Mouse (Mus musculus): ENCODE results near the gene Plekho2. TPM values are rescaled to one million over a fixed set of nuclear protein-coding genes. Genes with fewer than 3 reads are reported as not detected.

Plekho2 gene
- polyA plus RNA-seq, 1 experiment from 2014 or later: 13.4 TPM

DNA sequence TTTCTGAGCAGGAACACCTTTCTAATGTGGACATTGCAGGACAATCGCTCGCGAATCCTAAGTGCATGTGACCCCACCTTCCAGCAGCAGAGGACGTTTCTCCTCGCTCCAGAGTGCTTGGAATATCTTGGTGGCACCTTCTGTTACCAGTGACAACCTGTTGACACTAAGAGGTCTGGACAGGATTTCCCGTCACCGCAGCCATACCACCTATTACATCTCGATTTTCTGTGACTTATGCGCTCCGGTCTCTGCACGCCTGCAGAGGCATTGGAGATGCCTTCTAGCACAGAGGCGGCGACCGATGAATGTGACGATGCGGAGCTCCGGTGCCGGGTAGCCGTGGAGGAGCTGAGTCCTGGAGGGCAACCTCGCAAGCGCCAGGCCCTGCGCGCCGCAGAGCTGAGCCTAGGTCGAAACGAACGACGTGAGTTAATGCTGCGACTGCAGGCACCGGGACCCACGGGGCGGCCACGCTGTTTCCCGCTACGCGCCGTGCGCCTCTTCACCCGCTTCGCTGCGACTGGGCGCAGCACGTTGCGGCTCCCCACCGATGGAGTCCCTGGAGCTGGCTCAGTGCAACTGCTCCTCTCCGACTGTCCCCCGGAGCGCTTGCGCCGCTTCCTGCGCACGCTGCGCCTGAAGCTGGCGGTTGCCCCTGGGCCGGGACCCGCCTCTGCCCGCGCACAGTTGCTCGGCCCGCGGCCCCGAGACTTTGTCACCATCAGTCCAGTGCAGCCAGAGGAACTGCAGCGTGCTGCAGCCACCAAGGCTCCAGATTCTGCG lies 7.9 kb upstream of the Plekho2 start:
- no peaks in the 10 kb centered on the region for H3K9me3 ChIP-seq (replicated peaks; ENCODE audit: low read length)
- 0 out of 2 replicates have a peak, but pooled peaks cover 11% of the 10 kb centered on the region for H3K4me1 ChIP-seq (replicated peaks; ENCODE audit: insufficient read depth, low read length)
- H3K27me3 ChIP-seq (ENCODE audit: insufficient read depth, low read length): no peaks in the 10 kb centered on the region
- H3K4me3 ChIP-seq (replicated peaks; ENCODE audit: low read depth, low read length): peak overlapping the region; percentile 57
- WGBS: under 1% methylated on average over 64 of the region's 64 CpGs
- ATAC-seq (replicated peaks; ENCODE audit: low FRiP score, low read depth) (0 out of 2 replicates have a peak, but pooled peaks have one; percentile 20), DNase-seq (ENCODE audit: low spot score) (peak; percentile 52)
- peak overlapping the region; percentile 97 for H3K4me2 ChIP-seq (ENCODE audit: low read length)
- no peak overlapping the region for H3K27ac ChIP-seq
- H3K36me3 ChIP-seq (ENCODE audit: insufficient read depth, low read length): 0 out of 2 replicates have a peak, but pooled peaks cover 3% of the 10 kb centered on the region
- TF ChIP-seq CTCF (IDR thresholded peaks at IDR 0.05; ENCODE audit: low read depth): no peak
- H3K9ac ChIP-seq (ENCODE audit: low read depth, low read length): peak overlapping the region; percentile 57

DNA sequence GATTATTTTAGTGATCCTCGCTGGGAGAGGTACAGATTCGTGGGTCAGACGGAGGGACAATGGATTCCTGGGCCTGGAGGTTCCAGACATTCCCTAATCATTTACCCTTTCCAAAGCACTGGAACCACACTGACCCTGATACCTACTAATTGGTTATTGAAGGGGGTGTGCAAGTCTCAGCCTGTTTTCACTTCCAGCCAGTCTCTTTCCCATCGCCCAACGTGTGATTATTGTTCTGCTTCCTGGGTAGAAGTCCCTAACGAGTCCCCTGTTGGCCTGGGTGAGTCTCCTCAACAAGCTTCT lies 7.4 kb upstream of the Plekho2 start:
- H3K9me3 ChIP-seq (replicated peaks; ENCODE audit: low read length): no peaks in the 10 kb centered on the region
- ATAC-seq (replicated peaks; ENCODE audit: low FRiP score, low read depth) (peak; percentile 26; the same call in 1 of the 2 replicates), DNase-seq (ENCODE audit: low spot score) (no peak)
- H3K4me1 ChIP-seq (replicated peaks; ENCODE audit: insufficient read depth, low read length): 0 out of 2 replicates have a peak, but pooled peaks cover 11% of the 10 kb centered on the region
- 0 out of 2 replicates have a peak, but pooled peaks cover 3% of the 10 kb centered on the region for H3K36me3 ChIP-seq (ENCODE audit: insufficient read depth, low read length)
- peak overlapping the region; percentile 57; the same call in 1 of the 2 replicates for H3K9ac ChIP-seq (ENCODE audit: low read depth, low read length)
- peak overlapping the region; percentile 57 for H3K4me3 ChIP-seq (replicated peaks; ENCODE audit: low read depth, low read length)
- no peak for TF ChIP-seq CTCF (IDR thresholded peaks at IDR 0.05; ENCODE audit: low read depth)
- H3K27ac ChIP-seq: no peak overlapping the region
- H3K4me2 ChIP-seq (ENCODE audit: low read length): peak overlapping the region; percentile 97
- H3K27me3 ChIP-seq (ENCODE audit: insufficient read depth, low read length): no peaks in the 10 kb centered on the region
- WGBS: 0% methylated on average over 6 of the region's 6 CpGs

DNA sequence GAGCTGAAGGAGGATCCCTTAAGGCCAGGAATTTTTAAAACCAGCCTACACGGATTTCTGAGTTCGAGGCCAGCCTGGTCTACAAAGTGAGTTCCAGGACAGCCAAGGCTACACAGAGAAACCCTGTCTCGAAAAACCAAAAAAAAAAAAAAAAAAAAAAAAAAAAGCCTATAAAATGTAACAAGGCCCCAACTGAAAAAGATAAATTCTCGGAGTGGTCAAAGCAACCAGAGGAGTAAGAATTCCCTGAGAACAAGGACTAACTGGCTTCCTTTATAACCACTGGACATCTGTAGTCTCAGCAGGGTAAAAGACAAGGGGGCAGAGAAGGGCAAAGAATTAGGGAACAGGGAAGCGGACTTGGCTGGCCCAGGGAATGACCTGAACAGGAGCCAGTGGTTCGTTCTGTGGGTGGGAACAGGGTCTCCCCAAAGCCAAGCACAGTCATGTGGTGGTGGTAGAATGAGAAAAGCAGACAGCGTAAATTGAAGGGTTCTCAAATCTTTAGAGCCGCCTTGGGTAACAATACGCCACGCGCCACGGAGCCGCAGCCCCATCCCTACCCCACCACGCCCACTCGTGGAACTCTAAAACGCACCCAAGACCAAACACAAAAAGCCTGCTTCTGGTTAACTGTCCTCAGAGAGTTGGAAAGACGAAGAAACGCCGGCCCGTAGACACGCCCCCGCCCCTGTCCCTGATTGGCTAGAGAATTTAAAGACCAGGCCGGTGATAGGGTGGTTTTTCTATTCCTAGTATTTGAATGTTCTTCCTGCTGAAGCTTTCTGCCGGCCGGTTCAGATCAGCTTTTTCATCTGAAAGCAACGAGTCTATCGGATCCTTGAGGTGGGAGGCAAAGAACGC lies 6.8 kb upstream of the Plekho2 start, which contains the start of gene Pif1:
Gene Pif1 (plus strand): TSS at position 755 of the 864 bp plus-strand sequence.
- Histone ChIP-seq H3K9me3 (replicated peaks; ENCODE audit: low read length) (no peaks in the 10 kb centered on the region), H3K27me3 (ENCODE audit: insufficient read depth, low read length) (no peaks in the 10 kb centered on the region), H3K4me3 (replicated peaks; ENCODE audit: low read depth, low read length) (peak within 1 kb of the TSS; percentile 57), H3K9ac (ENCODE audit: low read depth, low read length) (peak within 1 kb of the TSS; percentile 57), H3K27ac (peak within 1 kb of the TSS; percentile 36; the same call in 1 of the 2 replicates), H3K36me3 (ENCODE audit: insufficient read depth, low read length) (0 out of 2 replicates have a peak, but pooled peaks cover 3% of the 10 kb centered on the region), H3K4me1 (replicated peaks; ENCODE audit: insufficient read depth, low read length) (0 out of 2 replicates have a peak, but pooled peaks cover 11% of the 10 kb centered on the region), H3K4me2 (ENCODE audit: low read length) (peak within 1 kb of the TSS; percentile 97)
- peak; percentile 65 for ATAC-seq (replicated peaks; ENCODE audit: low FRiP score, low read depth)
- peak; percentile 98 for DNase-seq (ENCODE audit: low spot score)
- 9% methylated on average over 28 of the region's 28 CpGs for WGBS
- no peak for TF ChIP-seq CTCF (IDR thresholded peaks at IDR 0.05; ENCODE audit: low read depth)

DNA sequence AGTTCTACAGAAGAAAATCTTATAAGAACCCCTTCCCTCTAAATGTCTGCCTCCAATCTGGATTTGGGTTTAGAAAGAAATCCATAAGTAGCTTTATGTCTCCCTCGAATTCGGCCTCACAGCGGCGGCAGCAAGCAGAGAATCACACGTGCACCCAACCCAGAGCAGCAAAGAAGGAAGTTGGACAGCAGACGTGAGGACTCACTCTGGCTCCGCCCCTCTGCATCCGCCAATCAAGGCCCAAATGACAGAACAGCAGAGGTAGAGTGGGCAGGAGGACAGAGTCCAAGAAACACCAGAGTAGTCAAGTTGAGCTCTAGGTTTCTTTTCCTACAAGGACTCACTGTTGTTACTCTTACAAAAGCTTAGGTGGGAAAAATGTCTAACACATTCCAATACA lies 3.2 kb upstream of the Plekho2 start:
- Histone ChIP-seq H3K4me1 (replicated peaks; ENCODE audit: insufficient read depth, low read length) (peaks cover 4% of the 10 kb centered on the region; the same call in 1 of the 2 replicates), H3K27me3 (ENCODE audit: insufficient read depth, low read length) (no peaks in the 10 kb centered on the region), H3K4me2 (ENCODE audit: low read length) (no peak overlapping the region), H3K4me3 (replicated peaks; ENCODE audit: low read depth, low read length) (no peak overlapping the region), H3K9me3 (replicated peaks; ENCODE audit: low read length) (no peaks in the 10 kb centered on the region), H3K9ac (ENCODE audit: low read depth, low read length) (no peak overlapping the region), H3K36me3 (ENCODE audit: insufficient read depth, low read length) (no peaks in the 10 kb centered on the region), H3K27ac (no peak overlapping the region)
- ATAC-seq (replicated peaks; ENCODE audit: low FRiP score, low read depth): no peak
- 21% methylated on average over 8 of the region's 8 CpGs for WGBS
- peak; percentile 62 for DNase-seq (ENCODE audit: low spot score)
- TF ChIP-seq CTCF (IDR thresholded peaks at IDR 0.05; ENCODE audit: low read depth): no peak

DNA sequence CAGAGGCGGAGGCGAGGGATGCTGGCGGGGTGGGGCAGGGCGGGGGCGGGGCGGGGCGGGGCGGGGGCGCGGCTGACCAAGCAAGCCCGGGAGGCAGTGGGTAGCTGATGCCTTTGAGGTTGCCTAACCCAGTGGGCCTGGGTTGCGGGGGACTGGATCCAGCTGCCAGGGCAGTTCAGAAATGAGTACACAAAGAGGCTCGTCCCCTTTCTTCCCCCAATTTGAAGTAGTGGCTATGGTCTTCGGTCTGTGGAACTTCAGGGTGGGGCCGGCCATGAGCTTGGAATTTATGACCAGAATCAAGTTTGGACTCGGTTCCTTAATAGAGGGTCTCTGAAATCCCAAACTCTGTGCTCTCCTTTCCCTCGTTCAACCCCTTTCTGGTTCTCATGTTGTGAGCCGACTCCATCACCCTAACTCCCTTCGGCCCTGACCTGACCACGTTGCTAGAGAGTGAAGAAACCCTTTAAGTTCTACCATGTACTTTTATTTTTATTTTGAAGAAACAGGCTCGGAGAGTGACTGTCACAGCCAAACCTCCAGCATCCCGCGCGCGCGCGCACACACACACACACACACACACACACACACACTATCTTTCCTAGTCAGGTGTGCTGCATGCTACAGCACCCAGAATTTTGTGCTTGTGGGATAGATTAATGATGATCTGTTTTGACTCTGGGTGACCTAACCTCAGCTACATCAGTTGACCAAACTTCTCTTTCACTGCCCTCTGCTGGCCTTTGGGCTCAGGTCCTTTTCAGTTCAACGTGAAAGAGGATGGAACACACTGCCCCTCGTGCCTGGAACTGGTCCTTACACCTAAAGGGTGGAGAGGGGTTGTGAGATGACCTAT lies 789 bp upstream of the Plekho2 start:
- no peaks in the 10 kb centered on the region for H3K9me3 ChIP-seq (replicated peaks; ENCODE audit: low read length)
- no peaks in the 10 kb centered on the region for H3K36me3 ChIP-seq (ENCODE audit: insufficient read depth, low read length)
- ATAC-seq (replicated peaks; ENCODE audit: low FRiP score, low read depth): peak; percentile 79
- peak overlapping the region; percentile 72 for H3K4me2 ChIP-seq (ENCODE audit: low read length)
- WGBS: 6% methylated on average over 21 of the region's 29 CpGs
- peak overlapping the region; percentile 85 for H3K27ac ChIP-seq
- TF ChIP-seq CTCF (IDR thresholded peaks at IDR 0.05; ENCODE audit: low read depth): peak; percentile 99
- DNase-seq (ENCODE audit: low spot score): peak; percentile 96
- peak overlapping the region; percentile 51 for H3K9ac ChIP-seq (ENCODE audit: low read depth, low read length)
- H3K4me1 ChIP-seq (replicated peaks; ENCODE audit: insufficient read depth, low read length): peaks cover 5% of the 10 kb centered on the region
- H3K27me3 ChIP-seq (ENCODE audit: insufficient read depth, low read length): no peaks in the 10 kb centered on the region
- H3K4me3 ChIP-seq (replicated peaks; ENCODE audit: low read depth, low read length): peak overlapping the region; percentile 55

Measured in kidney, postnatal 0 days (tissue).